ENCODE assay signal across 9 mouse cellular contexts in the genomic region with DNA sequence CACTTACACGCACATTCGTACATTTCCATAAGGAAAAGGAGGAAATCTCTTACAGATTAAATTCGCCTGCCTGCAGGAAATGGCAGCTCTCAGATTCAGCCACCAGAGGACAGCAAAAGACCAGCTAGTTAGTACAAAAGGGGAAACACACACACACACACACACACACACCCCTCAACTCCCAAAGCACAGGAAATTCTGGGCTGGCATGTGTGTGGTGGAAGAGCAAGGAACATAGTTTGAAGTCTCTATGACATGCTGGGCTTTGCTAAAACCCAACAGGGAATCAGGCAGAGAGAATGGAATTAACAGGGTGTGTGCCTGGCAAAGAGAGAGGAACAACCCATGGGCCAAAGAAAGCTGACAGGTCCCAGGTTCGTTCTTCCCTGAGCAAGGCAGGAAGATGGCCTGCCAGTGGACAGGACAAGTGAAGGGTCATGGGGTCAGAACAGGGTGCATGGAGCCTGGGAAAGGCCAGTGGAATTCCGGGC. TPM values are rescaled to one million over a fixed set of nuclear protein-coding genes. Genes with fewer than 3 reads are reported as not detected.
DNase-seq lines count a peak whose midpoint lies in the region; ATAC-seq and TF ChIP-seq lines count a peak whose summit lies in the region.
"Had no signal": no experiment of that assay in that cellular context is flagged by ENCODE, and none has a peak within 500 bp of the region (broad histone marks: within the 10 kb centered on the region; RNA-seq: fewer than 3 reads in every experiment).

No protein-coding gene starts in this region.

- H3K4me3 ChIP-seq in ES-E14 (ENCODE audit: insufficient read depth in 1 of 2, low read depth in 1 of 2, low read length in 2 of 2, poor library complexity in 1 of 2, severe bottlenecking in 1 of 2), result no peak overlapping the region
- no peak overlapping the region for H3K4me3 ChIP-seq in embryonic facial prominence, embryonic 10.5 days
- H3K4me3 ChIP-seq in heart, embryonic 16.5 days (ENCODE audit: low read length), result no peak overlapping the region
- H3K4me3 ChIP-seq in midbrain, postnatal 0 days (ENCODE audit: low read depth, low read length), result no peak overlapping the region

- no peak for ATAC-seq in cerebellum, adult (ENCODE audit: insufficient number of reproducible peaks, low FRiP score, low TSS enrichment)
- ATAC-seq in heart, embryonic 16.5 days (replicated peaks; ENCODE audit: extremely low read depth, insufficient read depth, low FRiP score), result no peak
- no peak for ATAC-seq in midbrain, postnatal 0 days (ENCODE audit: low FRiP score)

- in situ Hi-C loops in ES-E14 (cut with MboI; ENCODE audit: low sequenced_read_pairs in 2 of 2, unreplicated experiment in 2 of 2), result loop anchor here in 1 of 2 experiments (10.0 kb wide), 1 partner anchor 63 kb away; no protein-coding TSS in a partner anchor

- peaks cover 0 to 9% of the 10 kb centered on the region in 2 experiments; a peak in 1 of 4 replicates for H3K4me1 ChIP-seq in ES-E14 (ENCODE audit: control insufficient read depth in 2 of 2, insufficient read depth in 2 of 2, low read length in 2 of 2, poor library complexity in 1 of 2)
- H3K4me1 ChIP-seq in embryonic facial prominence, embryonic 10.5 days, result peaks cover 45% of the 10 kb centered on the region
- peaks cover 48% of the 10 kb centered on the region for H3K4me1 ChIP-seq in heart, embryonic 16.5 days (ENCODE audit: control insufficient read depth, insufficient read depth, low read length)
- no peaks in the 10 kb centered on the region for H3K4me1 ChIP-seq in midbrain, postnatal 0 days (ENCODE audit: insufficient read depth, low read length)

- 56% methylated on average over 5 of the region's 5 CpGs for WGBS in embryonic facial prominence, embryonic 10.5 days
- WGBS in heart, embryonic 16.5 days, result 32% methylated on average over 5 of the region's 5 CpGs
- 54% methylated on average over 5 of the region's 5 CpGs for WGBS in midbrain, postnatal 0 days

- no peak overlapping the region for H3K9ac ChIP-seq in ES-E14 (ENCODE audit: insufficient read depth, low read depth, low read length, poor library complexity, severe bottlenecking)
- H3K9ac ChIP-seq in heart, embryonic 16.5 days (ENCODE audit: low read length), result peak overlapping the region; percentile 46
- H3K9ac ChIP-seq in midbrain, postnatal 0 days (replicated peaks; ENCODE audit: low read length, poor library complexity, severe bottlenecking), result no peak overlapping the region

- no peaks in the 10 kb centered on the region for H3K9me3 ChIP-seq in ES-E14 (ENCODE audit: control insufficient read depth, insufficient read depth, low read depth, low read length)
- H3K9me3 ChIP-seq in embryonic facial prominence, embryonic 10.5 days, result no peaks in the 10 kb centered on the region
- H3K9me3 ChIP-seq in heart, embryonic 16.5 days (replicated peaks; ENCODE audit: control insufficient read depth, low read length), result no peaks in the 10 kb centered on the region
- H3K9me3 ChIP-seq in midbrain, postnatal 0 days (ENCODE audit: low read length), result no peaks in the 10 kb centered on the region

- TF ChIP-seq CTCF in midbrain, postnatal 0 days (IDR thresholded peaks at IDR 0.05), result peak; percentile 98

- H3K27me3 ChIP-seq in embryonic facial prominence, embryonic 10.5 days (replicated peaks; ENCODE audit: low read depth, poor library complexity, severe bottlenecking), result no peaks in the 10 kb centered on the region
- H3K27me3 ChIP-seq in heart, embryonic 16.5 days (ENCODE audit: control insufficient read depth, insufficient read depth, low read length), result no peaks in the 10 kb centered on the region
- no peaks in the 10 kb centered on the region for H3K27me3 ChIP-seq in midbrain, postnatal 0 days (ENCODE audit: insufficient read depth, low read length)
- H3K27me3 ChIP-seq: Patski had no signal

- H3K27ac ChIP-seq in ES-E14 (ENCODE audit: insufficient read depth, low read depth, low read length, poor library complexity, severe bottlenecking), result no peak overlapping the region
- peak overlapping the region; percentile 70; the same call in 1 of the 2 replicates for H3K27ac ChIP-seq in embryonic facial prominence, embryonic 10.5 days (replicated peaks)
- peak overlapping the region; percentile 94 for H3K27ac ChIP-seq in heart, embryonic 16.5 days (ENCODE audit: low read length)
- H3K27ac ChIP-seq in midbrain, postnatal 0 days (ENCODE audit: low read depth, low read length), result no peak overlapping the region

- no peak overlapping the region for H3K4me2 ChIP-seq in heart, embryonic 16.5 days (ENCODE audit: low read depth, low read length)
- H3K4me2 ChIP-seq in midbrain, postnatal 0 days (ENCODE audit: low read depth, low read length, poor library complexity, severe bottlenecking), result no peak overlapping the region

- no peaks in the 10 kb centered on the region for H3K36me3 ChIP-seq in ES-E14 (ENCODE audit: control insufficient read depth, insufficient read depth, low read length, poor library complexity, severe bottlenecking)
- no peaks in the 10 kb centered on the region for H3K36me3 ChIP-seq in embryonic facial prominence, embryonic 10.5 days (replicated peaks)
- H3K36me3 ChIP-seq in heart, embryonic 16.5 days (ENCODE audit: control insufficient read depth, insufficient read depth), result no peaks in the 10 kb centered on the region
- H3K36me3 ChIP-seq in midbrain, postnatal 0 days (ENCODE audit: insufficient read depth, low read length), result no peaks in the 10 kb centered on the region

- peak; percentile 43 to 60 for DNase-seq in cerebellum, postnatal 4 days (ENCODE audit: low spot score in 2 of 2)
- no peak for DNase-seq in ES-E14 (ENCODE audit: low read depth, low spot score)
- peak; percentile 68 for DNase-seq in embryonic facial prominence, embryonic 10.5 days (ENCODE audit: low spot score)
- DNase-seq in layer of hippocampus, postnatal 14 days (ENCODE audit: low spot score in 2 of 2), result peak; percentile 69 to 80
- DNase-seq in midbrain, postnatal 0 days (ENCODE audit: low spot score), result peak; percentile 84
- peak; percentile 75 for DNase-seq in thymus, postnatal 4 days

TF ChIP-seq in ES-E14, 5 proteins besides CTCF, POLR2A, EP300 and RAD21:
- no peak for TF ChIP-seq ZNF384 (IDR thresholded peaks at IDR 0.05; ENCODE audit: low read depth, low read length)
- peak; percentile 69; the same call in 1 of the 2 replicates for TF ChIP-seq ZC3H11A (IDR thresholded peaks at IDR 0.05; ENCODE audit: borderline replicate concordance, low read depth, low read length)

RNA-seq across cellular contexts. Expression of a gene that starts 13.8 kb away (rescaled TPM):
- 24.9 and 27.0 TPM in 2 replicates for total RNA-seq in ES-E14 (2012; rRNA removed)
- polyA plus RNA-seq in embryonic facial prominence, embryonic 10.5 days (2016; fragmentation: Nextera tagmentation; extraction: Ambion mirVana), result 76.6 and 77.0 TPM in 2 replicates
- 118 and 121 TPM in 2 replicates for polyA plus RNA-seq in heart, embryonic 16.5 days (2015; fragmentation: Nextera tagmentation; extraction: Ambion mirVana)
- total RNA-seq in layer of hippocampus, postnatal 14 days (2021), result 10 to 100 TPM; 27.6 to 27.7 TPM
- total RNA-seq in midbrain, postnatal 0 days (2014; rRNA removed), result 51.4 and 55.8 TPM in 2 replicates
- polyA plus RNA-seq in midbrain, postnatal 0 days (2015; fragmentation: Nextera tagmentation; extraction: Ambion mirVana), result 50.2 and 52.2 TPM in 2 replicates

Comparison
In these comparisons a context has a peak if more than half of its experiments do, and no peak if none do; other contexts are left out.
1. H3K27ac ChIP-seq: peak in embryonic facial prominence, embryonic 10.5 days (single experiment) and heart, embryonic 16.5 days (single experiment); none in ES-E14 (single experiment) and midbrain, postnatal 0 days (single experiment).